Mouse (Mus musculus) megakaryocyte progenitor cell, adult 5-6 weeks (primary cell): ENCODE results near the gene Vmn1r61. TPM values are rescaled to one million over a fixed set of nuclear protein-coding genes. Genes with fewer than 3 reads are reported as not detected.

ENCODE experiments used
- ATAC-seq: replicated peaks from 2 replicates; pipeline ENCODE4 v1.8.0; 2016; ENCODE audit warnings: mild to moderate bottlenecking, moderate TSS enrichment, inconsistent platforms; ENCODE audit not compliant: poor library complexity
- total RNA-seq, 2 experiments: library from RNA; stranded (forward) in 1 of 2; stranded (reverse) in 1 of 2; fragments of 157-497, 149-512 nt in 1 of 2; fragments of 200-1000 nt in 1 of 2; gene quantifications; 2 replicates each; pipeline versions ENCODE4 v1.2.3 to v1.2.4; 2015 to 2017

Vmn1r61 gene
- total RNA-seq (2015), result not detected in 2 replicates
- not detected in 2 replicates for total RNA-seq (2017)

DNA sequence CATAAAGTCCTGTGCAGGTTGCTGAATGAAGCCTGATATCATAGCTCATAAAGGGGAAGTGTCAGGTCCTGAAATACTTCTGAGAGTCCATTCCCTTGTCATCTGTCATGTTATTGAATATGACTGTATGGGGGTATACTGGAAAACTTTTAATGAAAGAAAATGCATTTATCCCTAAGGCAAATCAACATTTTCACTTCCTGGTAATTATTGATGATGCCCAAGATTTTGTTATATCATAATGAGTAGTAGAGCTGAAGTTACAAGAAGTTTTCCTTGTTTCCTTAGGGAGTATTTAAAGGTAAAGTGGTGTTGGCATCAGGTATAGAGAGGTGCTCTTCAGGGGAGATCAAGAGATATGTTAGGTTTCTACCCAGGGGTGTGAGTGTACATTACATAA lies at the start of gene Vmn1r61:
Gene Vmn1r61 (minus strand): TSS at position 101 of the 400 bp plus-strand sequence.
- no peak for ATAC-seq

Other genes with a start within 250 kb of the Vmn1r61 start
- not detected in 2 replicates for gene Vmn1r58, start 199.9 kb downstream of the Vmn1r61 start, total RNA-seq (2015)
- gene Vmn1r58, start 199.9 kb downstream of the Vmn1r61 start, total RNA-seq (2017), result not detected in 2 replicates
- gene Vmn1r59, start 156.5 kb downstream of the Vmn1r61 start, total RNA-seq (2015), result not detected in 2 replicates
- not detected in 2 replicates for gene Vmn1r59, start 156.5 kb downstream of the Vmn1r61 start, total RNA-seq (2017)
- gene Vmn2r28, start 119.3 kb downstream of the Vmn1r61 start, total RNA-seq (2015), result not detected in 2 replicates
- not detected in 2 replicates for gene Vmn2r28, start 119.3 kb downstream of the Vmn1r61 start, total RNA-seq (2017)
- not detected in 2 replicates for gene Vmn1r60, start 66.0 kb downstream of the Vmn1r61 start, total RNA-seq (2015)
- gene Vmn1r60, start 66.0 kb downstream of the Vmn1r61 start, total RNA-seq (2017), result not detected in 2 replicates
- not detected in 2 replicates for gene Vmn1r62, start 60.3 kb upstream of the Vmn1r61 start, total RNA-seq (2015)
- not detected in 2 replicates for gene Vmn1r62, start 60.3 kb upstream of the Vmn1r61 start, total RNA-seq (2017)
- not detected in 2 replicates for gene Vmn1r63, start 192.2 kb upstream of the Vmn1r61 start, total RNA-seq (2015)
- gene Vmn1r63, start 192.2 kb upstream of the Vmn1r61 start, total RNA-seq (2017), result not detected in 2 replicates